Mouse (Mus musculus) MEL (cell line): ENCODE measurements around the gene Ctdspl.

ENCODE experiments used
- BHLHE40 ChIP-seq: IDR thresholded peaks from 2 replicates; pipeline ENCODE4 v1.6.1; 2012; ENCODE audit warnings: low read depth, mild to moderate bottlenecking, inconsistent platforms, low read length, improper control_type of control experiment, borderline replicate concordance
- CTCF ChIP-seq, 3 experiments: IDR thresholded peaks in 2 of 3; conservative IDR thresholded peaks in 1 of 3; 2 replicates each; pipeline ENCODE4 v1.5.1; 2011 to 2012; ENCODE audit warnings: low read length in 3 of 3, low read depth in 2 of 3, mild to moderate bottlenecking in 2 of 3, improper control_type of control experiment in 1 of 3, inconsistent platforms in 1 of 3, mixed read lengths in 1 of 3, moderate library complexity in 1 of 3; ENCODE audit not compliant: control insufficient read depth in 1 of 3, insufficient read depth in 1 of 3, poor library complexity in 1 of 3, severe bottlenecking in 1 of 3
- GABPA ChIP-seq: IDR thresholded peaks from 2 replicates; pipeline ENCODE4 v1.6.1; 2012; ENCODE audit warnings: low read depth, mild to moderate bottlenecking, inconsistent platforms, low read length, improper control_type of control experiment, moderate library complexity
- KAT2A ChIP-seq: conservative IDR thresholded peaks from 2 replicates; pipeline ENCODE4 v1.6.1; 2012; ENCODE audit warnings: low read depth, low read length, improper control_type of control experiment, inconsistent platforms
- MAX ChIP-seq: IDR thresholded peaks from 2 replicates; pipeline ENCODE4 v1.6.1; 2011; ENCODE audit warnings: low read length, improper control_type of control experiment
- MAZ ChIP-seq: IDR thresholded peaks from 2 replicates; pipeline ENCODE4 v1.6.1; 2012; ENCODE audit warnings: low read depth, mild to moderate bottlenecking, inconsistent platforms, low read length, improper control_type of control experiment
- MXI1 ChIP-seq: IDR thresholded peaks from 2 replicates; pipeline ENCODE4 v1.6.1; 2011; ENCODE audit warnings: mild to moderate bottlenecking, low read depth, low read length, improper control_type of control experiment
- POLR2A ChIP-seq, 2 experiments: IDR thresholded peaks; 2 replicates each; pipeline ENCODE4 v1.6.1; 2011 to 2012; ENCODE audit warnings: low read length in 2 of 2, mild to moderate bottlenecking in 2 of 2, control low read depth in 1 of 2, improper control_type of control experiment in 1 of 2, low read depth in 1 of 2, moderate library complexity in 1 of 2; ENCODE audit not compliant: control insufficient read depth in 1 of 2, insufficient read depth in 1 of 2, poor library complexity in 1 of 2
- RAD21 ChIP-seq: IDR thresholded peaks from 2 replicates; pipeline ENCODE4 v1.6.1; 2011; ENCODE audit warnings: mild to moderate bottlenecking, low read depth, low read length, improper control_type of control experiment
- ZC3H11A ChIP-seq: IDR thresholded peaks from 2 replicates; pipeline ENCODE4 v1.6.1; 2012; ENCODE audit warnings: low read depth, mild to moderate bottlenecking, inconsistent platforms, low read length, improper control_type of control experiment

- no peak for TF ChIP-seq POLR2A (IDR thresholded peaks at IDR 0.05; ENCODE audit: control insufficient read depth in 1 of 2, insufficient read depth in 1 of 2, low read depth in 1 of 2, low read length in 2 of 2, poor library complexity in 1 of 2)
- no peak for TF ChIP-seq BHLHE40
- no peak for TF ChIP-seq MAZ
- no peak for TF ChIP-seq MAX
- TF ChIP-seq RAD21 = no peak
- no peak for TF ChIP-seq ZC3H11A
- no peak for TF ChIP-seq CTCF (IDR thresholded peaks at IDR 0.05 in 2 of 3, conservative IDR thresholded peaks at IDR 0.05 in 1 of 3; ENCODE audit: control insufficient read depth in 1 of 3, insufficient read depth in 1 of 3, low read depth in 2 of 3, low read length in 3 of 3, poor library complexity in 1 of 3, severe bottlenecking in 1 of 3)
- TF ChIP-seq MXI1 = no peak
- TF ChIP-seq KAT2A = no peak
- TF ChIP-seq GABPA = no peak
These were observed 84.0 kb downstream of the Ctdspl start for GRCm38 (mm10) chr9:119010156-119010710.
